Mouse (Mus musculus) embryonic facial prominence, embryonic 10.5 days (tissue): ENCODE results near the gene Marcks. TPM values are rescaled to one million over a fixed set of nuclear protein-coding genes. Genes with fewer than 3 reads are reported as not detected.
A peak's percentile ranks its signal among the peaks of the same experiment; 100 is the strongest.

ENCODE experiments used
- DNase-seq: peaks from one replicate; pipeline ENCODE4 v3.0.0-alpha.2; 2017; ENCODE audit warnings: low spot score
- H3K27ac ChIP-seq: fragments of 300-500 bp; sonication (generic); replicated peaks from 2 replicates; pipeline ENCODE4 v1.5.1; 2016; ENCODE audit warnings: mild to moderate bottlenecking
- H3K27me3 ChIP-seq: fragments of 300-500 bp; sonication (generic); replicated peaks from 2 replicates; pipeline ENCODE4 v1.6.1; 2016; ENCODE audit warnings: low read depth, mild to moderate bottlenecking; ENCODE audit not compliant: poor library complexity, severe bottlenecking
- H3K36me3 ChIP-seq: fragments of 300-500 bp; sonication (generic); replicated peaks from 2 replicates; pipeline ENCODE4 v1.6.1; 2016; ENCODE audit warnings: mild to moderate bottlenecking, moderate library complexity
- H3K4me1 ChIP-seq: fragments of 300-500 bp; sonication (generic); 2 replicates; pipeline ENCODE4 v1.6.1; 2016
- H3K4me3 ChIP-seq: fragments of 300-500 bp; sonication (generic); 2 replicates; pipeline ENCODE4 v1.5.1; 2016; ENCODE audit warnings: mild to moderate bottlenecking, moderate library complexity
- H3K9me3 ChIP-seq: fragments of 300-500 bp; sonication (generic); 2 replicates; pipeline ENCODE4 v1.6.1; 2016; ENCODE audit warnings: mild to moderate bottlenecking
- WGBS: fragments of 180-500 bp; shearing (Covaris S2); methylation state at CpG from one replicate; pipeline ENCODE4 v1.1.7; 2016; 5-methylcytosine and 5-hydroxymethylcytosine counted together
- polyA plus RNA-seq: library from polyadenylated mRNA; unstranded; fragments of >200 nt; fragmentation: Nextera tagmentation; extraction: Ambion mirVana; gene quantifications from 2 replicates; pipeline ENCODE4 v1.2.1, GENCODE M21; 2016

Marcks gene
- 135 and 155 TPM in 2 replicates for polyA plus RNA-seq

GRCm38 (mm10) chr10:37138778-37139442, at the start of gene Marcks:
TSS of gene Marcks (minus strand) at chr10:37138920.
- Histone ChIP-seq H3K4me3 (peak within 1 kb of the TSS; percentile 90), H3K9me3 (no peaks in the 10 kb centered on the region), H3K4me1 (peaks cover 12% of the 10 kb centered on the region), H3K27ac (peak within 1 kb of the TSS; percentile 100), H3K36me3 (peaks cover 30% of the 10 kb centered on the region), H3K27me3 (no peaks in the 10 kb centered on the region)
- under 1% methylated on average over 39 of the region's 39 CpGs for WGBS
- peak; percentile 94 for DNase-seq

DNA sequence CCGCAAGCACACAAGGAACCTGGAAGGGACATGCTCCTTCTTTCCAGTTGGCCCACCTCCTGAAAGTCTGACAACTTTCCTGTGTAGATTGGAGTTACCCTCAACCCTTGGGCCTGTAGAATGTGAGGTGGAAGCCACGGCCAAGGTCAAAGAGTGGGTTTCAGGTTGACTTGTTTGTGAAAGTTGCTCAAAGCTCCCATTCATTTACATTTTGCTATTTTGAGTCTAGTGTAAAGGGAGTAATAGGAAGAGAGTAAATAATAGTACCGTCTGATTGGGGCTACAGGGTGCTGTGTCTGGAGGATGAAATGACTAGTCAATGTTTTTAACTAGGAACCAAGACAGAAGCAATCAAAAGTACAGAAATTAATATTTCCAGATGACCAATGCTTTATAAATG, 38.4 kb upstream of the Marcks start:
- Histone ChIP-seq H3K4me1 (0 out of 2 replicates have a peak, but pooled peaks cover 3% of the 10 kb centered on the region), H3K27me3 (no peaks in the 10 kb centered on the region), H3K4me3 (no peak overlapping the region), H3K9me3 (no peaks in the 10 kb centered on the region), H3K27ac (no peak overlapping the region), H3K36me3 (no peaks in the 10 kb centered on the region)
- WGBS = 95% methylated on average over 3 of the region's 3 CpGs
- no peak for DNase-seq

GRCm38 (mm10) chr10:37172416-37172950, 33.8 kb upstream of the Marcks start:
- Histone ChIP-seq H3K4me3 (no peak overlapping the region), H3K4me1 (0 out of 2 replicates have a peak, but pooled peaks cover 10% of the 10 kb centered on the region), H3K9me3 (no peaks in the 10 kb centered on the region), H3K27ac (no peak overlapping the region), H3K36me3 (no peaks in the 10 kb centered on the region), H3K27me3 (no peaks in the 10 kb centered on the region)
- DNase-seq = no peak
- WGBS = 56% methylated on average over 8 of the region's 8 CpGs

GRCm38 (mm10) chr10:37171711-37172415, 33.1 kb upstream of the Marcks start:
- 0 out of 2 replicates have a peak, but pooled peaks cover 10% of the 10 kb centered on the region for H3K4me1 ChIP-seq
- no peaks in the 10 kb centered on the region for H3K9me3 ChIP-seq
- H3K27ac ChIP-seq = no peak overlapping the region
- no peak overlapping the region for H3K4me3 ChIP-seq
- WGBS = 79% methylated on average over 3 of the region's 3 CpGs
- no peak for DNase-seq
- H3K27me3 ChIP-seq = no peaks in the 10 kb centered on the region
- no peaks in the 10 kb centered on the region for H3K36me3 ChIP-seq

DNA sequence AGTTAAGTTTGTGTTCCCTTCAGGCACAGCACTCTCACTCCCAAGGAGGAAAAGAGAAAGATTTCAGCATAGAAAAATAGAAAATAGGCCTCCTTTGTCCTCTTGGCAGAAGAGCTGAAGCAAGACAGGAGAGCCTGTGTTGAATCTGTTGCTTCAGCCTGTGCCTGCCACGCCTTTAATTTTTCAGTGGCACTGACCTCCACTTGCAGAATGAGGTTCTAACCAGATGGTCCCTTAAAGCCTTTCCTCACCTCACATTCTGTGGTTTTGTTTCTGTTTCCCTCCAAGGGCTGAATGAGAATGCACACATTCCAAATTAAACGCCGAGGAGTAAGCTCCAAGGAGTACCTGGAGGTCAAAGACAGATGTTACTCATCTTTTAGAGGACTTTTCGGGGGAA, 32.2 kb upstream of the Marcks start:
- Histone ChIP-seq H3K27me3 (no peaks in the 10 kb centered on the region), H3K4me3 (no peak overlapping the region), H3K36me3 (no peaks in the 10 kb centered on the region), H3K9me3 (no peaks in the 10 kb centered on the region), H3K4me1 (0 out of 2 replicates have a peak, but pooled peaks cover 10% of the 10 kb centered on the region), H3K27ac (no peak overlapping the region; the same call in 1 of the 2 replicates)
- DNase-seq = no peak
- WGBS = 70% methylated on average over 4 of the region's 4 CpGs

DNA sequence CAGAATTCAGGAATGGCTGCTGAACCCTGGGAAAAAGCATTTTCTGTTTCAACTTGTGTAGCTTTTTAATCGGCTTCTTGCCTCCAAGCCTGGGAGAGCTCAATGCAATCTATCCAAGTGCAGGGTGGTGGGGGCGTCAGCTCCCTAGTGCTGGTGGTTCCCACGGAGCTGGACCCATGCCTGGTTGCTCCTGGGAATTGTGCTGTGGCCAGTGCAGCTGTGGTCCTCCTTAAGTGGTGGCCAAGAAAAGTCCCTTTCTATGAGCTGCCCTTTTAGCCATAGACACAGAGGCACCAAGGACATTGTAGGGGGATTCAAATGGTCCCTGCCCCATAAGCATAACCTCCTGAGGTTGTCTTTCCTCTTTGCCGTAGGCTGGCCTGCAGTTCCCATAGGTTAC, 31.7 kb upstream of the Marcks start:
- no peak for DNase-seq
- no peak overlapping the region; the same call in 1 of the 2 replicates for H3K27ac ChIP-seq
- H3K27me3 ChIP-seq = no peaks in the 10 kb centered on the region
- no peak overlapping the region for H3K4me3 ChIP-seq
- no peaks in the 10 kb centered on the region for H3K9me3 ChIP-seq
- WGBS = 79% methylated on average over 4 of the region's 4 CpGs
- H3K4me1 ChIP-seq = 0 out of 2 replicates have a peak, but pooled peaks cover 10% of the 10 kb centered on the region
- no peaks in the 10 kb centered on the region for H3K36me3 ChIP-seq

DNA sequence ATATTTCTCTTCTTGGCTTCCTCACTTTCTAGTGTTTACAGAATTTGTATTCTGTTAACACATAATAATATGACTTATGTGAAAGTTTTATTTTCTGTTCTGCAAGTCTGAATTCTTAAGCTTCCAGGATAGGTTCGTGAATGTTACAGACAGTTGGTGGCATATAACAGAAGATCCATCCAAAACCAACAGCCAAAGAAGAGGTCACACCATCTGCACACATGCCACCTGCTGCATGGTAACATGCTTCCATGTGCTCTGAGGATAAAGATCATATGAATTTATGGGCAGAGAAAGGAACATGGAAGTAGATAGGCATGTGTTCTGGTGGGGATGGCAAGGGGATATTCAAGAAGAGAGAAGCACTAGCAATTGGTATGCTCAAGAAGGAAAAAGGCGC, 28.8 kb upstream of the Marcks start:
- no peak overlapping the region for H3K4me3 ChIP-seq
- H3K9me3 ChIP-seq = no peaks in the 10 kb centered on the region

GRCm38 (mm10) chr10:37159731-37160130, 21.0 kb upstream of the Marcks start:
- Histone ChIP-seq H3K4me3 (no peak overlapping the region), H3K27ac (no peak overlapping the region), H3K36me3 (no peaks in the 10 kb centered on the region), H3K27me3 (no peaks in the 10 kb centered on the region), H3K9me3 (no peaks in the 10 kb centered on the region), H3K4me1 (no peaks in the 10 kb centered on the region)
- WGBS = 90% methylated on average over 3 of the region's 3 CpGs
- DNase-seq = no peak

More for the DNA sequence above, 28.8 kb upstream of the Marcks start:
- no peaks in the 10 kb centered on the region for H3K27me3 ChIP-seq
- H3K36me3 ChIP-seq = no peaks in the 10 kb centered on the region
- WGBS = 85% methylated on average over 2 of the region's 2 CpGs
- H3K27ac ChIP-seq = no peak overlapping the region
- no peak for DNase-seq
- H3K4me1 ChIP-seq = 0 out of 2 replicates have a peak, but pooled peaks cover 10% of the 10 kb centered on the region

GRCm38 (mm10) chr10:37157156-37157555, 18.4 kb upstream of the Marcks start:
- Histone ChIP-seq H3K27me3 (no peaks in the 10 kb centered on the region), H3K27ac (no peak overlapping the region), H3K36me3 (no peaks in the 10 kb centered on the region), H3K4me1 (no peaks in the 10 kb centered on the region), H3K9me3 (no peaks in the 10 kb centered on the region), H3K4me3 (no peak overlapping the region)
- WGBS = 85% methylated on average over 5 of the region's 5 CpGs
- no peak for DNase-seq

DNA sequence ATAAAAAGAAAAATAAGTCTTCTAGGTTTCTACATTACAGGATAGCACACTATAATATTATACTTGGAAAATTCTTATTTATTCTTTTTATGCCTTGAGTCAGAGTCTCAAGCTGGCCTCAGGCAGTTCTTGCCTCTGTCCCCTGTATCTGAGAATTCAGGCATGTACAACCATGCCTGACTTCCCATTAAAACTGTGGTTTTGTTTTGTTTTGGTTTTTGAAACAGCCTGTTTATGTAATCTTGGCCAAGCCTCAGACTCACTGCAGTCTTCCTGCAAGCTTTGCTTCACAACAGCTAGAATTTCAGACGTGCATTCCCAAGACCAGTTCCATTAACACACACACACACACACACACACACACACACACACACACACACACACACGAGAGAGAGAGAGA, 16.4 kb upstream of the Marcks start:
- H3K9me3 ChIP-seq = no peaks in the 10 kb centered on the region
- no peaks in the 10 kb centered on the region for H3K4me1 ChIP-seq
- DNase-seq = no peak
- H3K36me3 ChIP-seq = no peaks in the 10 kb centered on the region
- no peak overlapping the region for H3K27ac ChIP-seq
- 41% methylated on average over 1 of the region's 2 CpGs for WGBS
- no peaks in the 10 kb centered on the region for H3K27me3 ChIP-seq
- no peak overlapping the region for H3K4me3 ChIP-seq

DNA sequence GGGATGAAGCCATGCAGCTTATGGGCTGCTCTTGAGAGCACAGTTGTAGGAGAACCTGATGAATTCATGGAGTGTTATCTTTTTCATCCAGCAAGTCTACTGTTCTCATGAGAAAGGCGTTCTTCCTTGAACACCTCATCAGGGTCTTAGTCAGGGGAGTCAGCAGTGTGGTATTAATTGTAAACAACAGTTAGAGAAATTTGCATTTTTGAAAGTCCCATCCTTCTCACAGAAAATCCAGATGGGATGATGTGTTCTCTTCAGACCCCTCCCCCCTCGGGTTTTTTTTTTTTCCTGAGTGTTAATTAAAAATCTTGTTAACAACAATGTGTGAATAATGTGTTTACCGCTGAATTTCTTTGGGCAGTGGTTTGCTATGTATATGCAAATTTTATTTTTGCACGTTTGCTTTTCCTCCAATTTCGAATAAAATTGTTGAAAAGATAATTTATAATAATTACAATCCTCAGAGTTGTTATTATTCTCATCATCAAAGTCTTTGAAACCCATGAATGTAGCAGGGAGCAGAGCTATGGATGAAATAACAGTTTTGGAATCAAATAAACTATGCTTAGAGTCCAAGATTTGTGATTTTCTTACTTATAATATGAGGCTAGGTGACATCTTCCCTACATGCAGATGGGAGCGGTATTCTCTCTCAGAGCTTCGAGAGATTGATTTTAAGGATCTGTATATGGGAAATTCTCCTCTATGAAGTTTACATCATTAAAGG, 13.0 kb upstream of the Marcks start:
- H3K36me3 ChIP-seq = no peaks in the 10 kb centered on the region
- H3K4me1 ChIP-seq = no peaks in the 10 kb centered on the region
- DNase-seq = no peak
- WGBS = 89% methylated on average over 7 of the region's 7 CpGs
- H3K9me3 ChIP-seq = no peaks in the 10 kb centered on the region
- no peaks in the 10 kb centered on the region for H3K27me3 ChIP-seq
- no peak overlapping the region for H3K4me3 ChIP-seq
- no peak overlapping the region for H3K27ac ChIP-seq

DNA sequence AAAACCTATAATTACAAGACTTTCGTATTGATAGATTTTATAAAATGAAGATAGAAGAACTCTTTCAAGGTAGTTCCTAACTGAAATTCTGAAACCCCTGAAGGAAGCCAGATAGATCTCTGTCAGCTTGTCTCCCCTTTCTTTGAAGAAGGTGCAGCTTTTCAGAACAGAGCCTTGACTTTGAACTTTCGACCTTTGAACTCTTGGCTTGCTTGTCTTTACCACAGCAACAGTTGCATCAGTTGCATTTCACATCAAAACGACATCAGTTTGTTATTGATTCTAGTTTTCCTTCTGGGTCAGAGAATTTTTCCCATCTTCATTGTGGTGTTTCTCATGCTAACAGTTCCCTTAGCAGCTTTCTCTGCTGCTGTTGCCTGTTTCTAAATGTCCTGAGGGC, 9.3 kb upstream of the Marcks start:
- no peak overlapping the region for H3K27ac ChIP-seq
- no peak for DNase-seq
- H3K9me3 ChIP-seq = no peaks in the 10 kb centered on the region
- H3K4me1 ChIP-seq = no peaks in the 10 kb centered on the region
- 59% methylated on average over 3 of the region's 3 CpGs for WGBS
- H3K27me3 ChIP-seq = no peaks in the 10 kb centered on the region
- H3K36me3 ChIP-seq = no peaks in the 10 kb centered on the region
- no peak overlapping the region for H3K4me3 ChIP-seq
